Mouse (Mus musculus) CH12.LX (cell line): ENCODE measurements at regions not wholly inside any gene's neighbourhood (a gene's known extent, or its start where the extent isn't known, plus 50 kb on each side); places are given as distances from the start of the nearest gene placed in this dataset.

Experiments used
- DNase-seq: peaks from one replicate; pipeline ENCODE4 v3.0.0-alpha.2; 2013; ENCODE audit errors: extremely low read depth
- H3K27ac ChIP-seq: 2 replicates; pipeline ENCODE4 v1.5.1; 2012; ENCODE audit warnings: low read depth, mild to moderate bottlenecking, control low read depth, moderate library complexity; ENCODE audit not compliant: insufficient read depth
- H3K27me3 ChIP-seq: replicated peaks from 2 replicates; pipeline ENCODE3; 2012; ENCODE audit warnings: inconsistent platforms
- H3K36me3 ChIP-seq, 2 experiments: replicated peaks in 1 of 2; 2 replicates each; pipeline versions ENCODE3 to v1.6.1; 2012; ENCODE audit warnings: inconsistent platforms in 1 of 2, low read length in 1 of 2, mild to moderate bottlenecking in 1 of 2, mixed read lengths in 1 of 2, moderate library complexity in 1 of 2; ENCODE audit not compliant: control insufficient read depth in 1 of 2, insufficient read depth in 1 of 2
- H3K4me1 ChIP-seq, 2 experiments: 2 replicates each; pipeline ENCODE4 v1.6.1; 2012; ENCODE audit warnings: inconsistent platforms in 1 of 2, moderate library complexity in 1 of 2; ENCODE audit not compliant: insufficient read depth in 2 of 2, control insufficient read depth in 1 of 2
- H3K4me2 ChIP-seq: 2 replicates; pipeline ENCODE4 v1.6.1; 2012; ENCODE audit warnings: low read depth, mild to moderate bottlenecking, control low read depth; ENCODE audit not compliant: poor library complexity, insufficient read depth, severe bottlenecking
- H3K4me3 ChIP-seq, 3 experiments: fragments of 150-350 bp in 1 of 3; sonication (generic) in 1 of 3; replicated peaks in 1 of 3; 2 replicates each; pipeline versions ENCODE3 to v1.5.1; 2011 to 2012; ENCODE audit warnings: low read depth in 2 of 3, low read length in 2 of 3, mild to moderate bottlenecking in 2 of 3, moderate library complexity in 2 of 3, control low read depth in 1 of 3, improper control_type of control experiment in 1 of 3, inconsistent platforms in 1 of 3, mixed read lengths in 1 of 3; ENCODE audit not compliant: poor library complexity in 1 of 3
- H3K79me2 ChIP-seq: replicated peaks from 2 replicates; pipeline ENCODE4 v1.6.1; 2012; ENCODE audit warnings: mild to moderate bottlenecking, moderate library complexity; ENCODE audit not compliant: control insufficient read depth, poor library complexity, insufficient read depth, severe bottlenecking; ENCODE audit errors: extremely low read depth
- H3K9ac ChIP-seq: 2 replicates; pipeline ENCODE4 v1.6.1; 2012; ENCODE audit warnings: low read depth, mild to moderate bottlenecking, control low read depth, moderate library complexity; ENCODE audit not compliant: insufficient read depth
- H3K9me3 ChIP-seq: replicated peaks from 2 replicates; pipeline ENCODE3; 2012; ENCODE audit warnings: low read length, inconsistent platforms, mixed read lengths
- BHLHE40 ChIP-seq: IDR thresholded peaks from 2 replicates; pipeline ENCODE4 v1.6.1; 2011; ENCODE audit warnings: mild to moderate bottlenecking, low read depth, low read length, improper control_type of control experiment
- CHD2 ChIP-seq: IDR thresholded peaks from 2 replicates; pipeline ENCODE4 v1.6.1; 2011; ENCODE audit warnings: low read length, improper control_type of control experiment
- CTCF ChIP-seq, 2 experiments: IDR thresholded peaks in 1 of 2; conservative IDR thresholded peaks in 1 of 2; 2 replicates each; pipeline ENCODE4 v1.5.1; 2011 to 2012; ENCODE audit warnings: low read depth in 2 of 2, low read length in 2 of 2, improper control_type of control experiment in 1 of 2, inconsistent platforms in 1 of 2, mild to moderate bottlenecking in 1 of 2, moderate library complexity in 1 of 2
- ELF1 ChIP-seq: IDR thresholded peaks from 2 replicates; pipeline ENCODE4 v1.6.1; 2014; ENCODE audit warnings: low read depth, mild to moderate bottlenecking, inconsistent platforms, low read length, improper control_type of control experiment
- EP300 ChIP-seq: IDR thresholded peaks from 2 replicates; pipeline ENCODE4 v1.6.1; 2011; ENCODE audit warnings: low read length, improper control_type of control experiment
- ETS1 ChIP-seq: conservative IDR thresholded peaks from 2 replicates; pipeline ENCODE4 v1.6.1; 2012; ENCODE audit warnings: low read depth, mild to moderate bottlenecking, inconsistent platforms, low read length, improper control_type of control experiment, moderate library complexity
- GABPA ChIP-seq: IDR thresholded peaks from 2 replicates; pipeline ENCODE4 v1.6.1; 2012; ENCODE audit warnings: low read depth, low read length, improper control_type of control experiment, inconsistent platforms; ENCODE audit not compliant: insufficient replicate concordance
- HCFC1 ChIP-seq: IDR thresholded peaks from 2 replicates; pipeline ENCODE4 v1.6.1; 2012; ENCODE audit warnings: low read depth, mild to moderate bottlenecking, inconsistent platforms, low read length, improper control_type of control experiment
- IRF4 ChIP-seq: IDR thresholded peaks from 2 replicates; pipeline ENCODE4 v1.6.1; 2014; ENCODE audit warnings: low read depth, mild to moderate bottlenecking, inconsistent platforms, low read length, improper control_type of control experiment
- JUN ChIP-seq: IDR thresholded peaks from 2 replicates; pipeline ENCODE4 v1.6.1; 2011; ENCODE audit warnings: low read depth, mild to moderate bottlenecking, low read length, improper control_type of control experiment, moderate library complexity; ENCODE audit not compliant: insufficient read depth
- JUND ChIP-seq: conservative IDR thresholded peaks from 2 replicates; pipeline ENCODE4 v1.6.1; 2011; ENCODE audit warnings: low read depth, low read length, improper control_type of control experiment
- KAT2A ChIP-seq: IDR thresholded peaks from 2 replicates; pipeline ENCODE4 v1.6.1; 2012; ENCODE audit warnings: low read length, improper control_type of control experiment, inconsistent platforms; ENCODE audit not compliant: insufficient replicate concordance
- MAFK ChIP-seq: IDR thresholded peaks from 2 replicates; pipeline ENCODE4 v1.6.1; 2011; ENCODE audit warnings: low read length, improper control_type of control experiment; ENCODE audit not compliant: insufficient replicate concordance
- MAZ ChIP-seq: IDR thresholded peaks from 2 replicates; pipeline ENCODE4 v1.6.1; 2012; ENCODE audit warnings: low read depth, mild to moderate bottlenecking, inconsistent platforms, low read length, improper control_type of control experiment, moderate library complexity
- MEF2A ChIP-seq: IDR thresholded peaks from 2 replicates; pipeline ENCODE4 v1.6.1; 2014; ENCODE audit warnings: low read depth, mild to moderate bottlenecking, inconsistent platforms, low read length, improper control_type of control experiment, borderline replicate concordance
- MYC ChIP-seq: IDR thresholded peaks from 2 replicates; pipeline ENCODE4 v1.6.1; 2011; ENCODE audit warnings: low read depth, mild to moderate bottlenecking, improper control_type of control experiment, low read length
- NELFE ChIP-seq: IDR thresholded peaks from 2 replicates; pipeline ENCODE4 v1.6.1; 2011; ENCODE audit warnings: low read depth, low read length, improper control_type of control experiment
- PAX5 ChIP-seq: IDR thresholded peaks from 2 replicates; pipeline ENCODE4 v1.6.1; 2012; ENCODE audit warnings: low read length, inconsistent platforms, mixed read lengths
- SIN3A ChIP-seq: IDR thresholded peaks from 2 replicates; pipeline ENCODE4 v1.6.1; 2012; ENCODE audit warnings: low read length, improper control_type of control experiment, inconsistent platforms
- SMC3 ChIP-seq: IDR thresholded peaks from 2 replicates; pipeline ENCODE4 v1.6.1; 2011; ENCODE audit warnings: low read depth, low read length, improper control_type of control experiment
- USF1 ChIP-seq: IDR thresholded peaks from 2 replicates; pipeline ENCODE4 v1.6.1; 2014; ENCODE audit warnings: low read depth, mild to moderate bottlenecking, inconsistent platforms, low read length, improper control_type of control experiment
- USF2 ChIP-seq: conservative IDR thresholded peaks from 2 replicates; pipeline ENCODE4 v1.6.1; 2011; ENCODE audit warnings: low read depth, low read length, improper control_type of control experiment
- ZMIZ1 ChIP-seq: IDR thresholded peaks from 2 replicates; pipeline ENCODE4 v1.6.1; 2012; ENCODE audit warnings: low read depth, mild to moderate bottlenecking, inconsistent platforms, low read length, improper control_type of control experiment
- dilution Hi-C: fragments of 300-500 bp; cut with MboI; formaldehyde crosslinking; loops from 2 replicates; pipeline ENCODE4 v1.14.3; 2020; ENCODE audit warnings: low sequenced_read_pairs; ENCODE audit not compliant: extremely low pct_unique_long_range_greater_than_20kb, extremely low pct_ligation_motif_present
- in situ Hi-C: fragments of 300-500 bp; cut with MboI; formaldehyde crosslinking; loops from 3 replicates; pipeline ENCODE4 v1.14.3; 2019; ENCODE audit warnings: low sequenced_read_pairs, low pct_ligation_motif_present, low pct_unique_long_range_greater_than_20kb, mixed read lengths

DNA sequence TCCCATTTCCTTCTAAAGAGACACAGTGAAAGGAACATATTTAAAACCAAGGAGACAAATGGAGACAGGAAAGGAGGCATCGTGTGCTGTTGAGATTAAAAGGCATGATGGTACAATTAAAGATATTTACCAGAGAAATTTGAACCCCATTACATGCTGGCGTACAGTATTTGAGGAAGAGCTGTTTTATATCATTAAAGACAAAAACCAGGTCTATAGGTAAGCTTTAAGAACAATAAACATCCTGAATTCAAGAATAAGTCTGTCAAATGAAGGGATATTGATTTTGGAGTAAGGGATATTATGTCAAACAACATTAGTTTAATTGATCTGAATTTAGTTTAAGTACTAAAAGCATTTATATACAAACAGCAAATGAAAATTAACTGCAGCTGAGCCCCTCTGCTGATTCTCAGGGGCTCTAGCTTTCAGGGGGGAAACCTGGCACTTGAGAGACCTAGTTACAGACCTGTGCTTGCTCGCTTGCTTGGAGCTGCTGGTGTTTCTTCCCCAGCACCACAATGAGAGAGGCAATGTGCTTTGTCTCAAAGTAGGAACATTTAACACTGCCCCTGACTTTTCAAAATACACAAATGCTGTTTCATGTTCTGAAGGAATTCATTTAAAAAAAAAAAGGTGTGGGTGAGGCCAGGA, 189.8 kb upstream of the Nt5c1b start:
- dilution Hi-C loops: no loop called here
- no peak overlapping the region for H3K9ac ChIP-seq
- H3K79me2 ChIP-seq: no peaks in the 10 kb centered on the region
- H3K27me3 ChIP-seq: no peaks in the 10 kb centered on the region
- no peaks in the 10 kb centered on the region for H3K36me3 ChIP-seq
- TF ChIP-seq HCFC1 (no peak), JUN (no peak), PAX5 (no peak), SMC3 (no peak), MEF2A (no peak), ETS1 (no peak), EP300 (no peak), NELFE (no peak), JUND (no peak), KAT2A (no peak), USF1 (no peak)
- TF ChIP-seq, all 38 proteins: peak for 0
- in situ Hi-C loops: no loop called here
- Histone ChIP-seq H3K4me3 (no peak overlapping the region), H3K4me1 (no peaks in the 10 kb centered on the region), H3K4me2 (no peak overlapping the region), H3K27ac (no peak overlapping the region), H3K9me3 (no peaks in the 10 kb centered on the region)
- DNase-seq: no peak

DNA sequence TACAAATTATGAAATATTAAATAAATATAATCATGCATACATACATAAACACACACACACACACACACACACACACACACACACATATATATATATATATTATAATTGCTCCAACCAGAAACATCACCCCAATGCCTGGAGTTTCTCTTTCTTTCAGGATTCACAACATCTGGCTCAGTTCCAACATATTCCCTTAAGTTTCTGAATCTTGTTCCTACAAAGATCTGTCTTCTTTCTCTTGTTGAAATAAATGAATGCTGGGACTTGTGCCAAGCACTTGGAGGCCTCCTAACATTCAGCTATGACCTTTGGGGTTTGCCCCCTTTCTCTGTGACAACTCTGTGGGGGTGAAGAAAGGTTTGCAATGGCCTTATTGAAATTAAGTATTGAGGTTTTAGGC, 187.2 kb upstream of the Nt5c1b start:
- in situ Hi-C loops (no loop called here), dilution Hi-C loops (no loop called here)
- TF ChIP-seq BHLHE40: no peak

DNA sequence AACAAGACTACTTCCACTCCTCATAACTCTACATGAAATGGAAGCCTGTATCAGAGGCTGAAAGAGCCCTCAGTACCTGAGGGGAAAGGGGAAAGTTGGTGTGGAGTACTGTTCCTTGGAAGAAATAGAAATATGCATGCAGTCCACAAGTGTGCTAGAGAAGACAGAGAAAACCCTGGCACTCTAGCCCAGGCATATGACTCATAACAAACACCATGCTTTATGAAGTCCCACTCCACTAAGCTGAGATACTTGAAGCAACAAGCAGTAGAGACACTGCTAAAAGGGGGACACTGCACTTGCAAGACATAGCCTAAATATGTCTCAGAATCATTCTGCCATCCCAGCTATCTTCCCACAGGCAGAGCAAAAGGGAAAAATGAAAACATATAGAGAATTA, 183.2 kb upstream of the Nt5c1b start:
- Histone ChIP-seq H3K9me3 (no peaks in the 10 kb centered on the region), H3K79me2 (no peaks in the 10 kb centered on the region), H3K4me1 (no peaks in the 10 kb centered on the region), H3K4me2 (no peak overlapping the region), H3K9ac (no peak overlapping the region), H3K27me3 (no peaks in the 10 kb centered on the region), H3K27ac (no peak overlapping the region), H3K36me3 (no peaks in the 10 kb centered on the region), H3K4me3 (no peak overlapping the region)
- DNase-seq: no peak
- no peak for TF ChIP-seq MAZ
- no peak for TF ChIP-seq ZMIZ1
- no peak for TF ChIP-seq PAX5
- no peak for TF ChIP-seq CTCF (conservative IDR thresholded peaks at IDR 0.05 in 1 of 2, IDR thresholded peaks at IDR 0.05 in 1 of 2; ENCODE audit: low read depth in 2 of 2, low read length in 2 of 2)
- TF ChIP-seq MYC: no peak
- TF ChIP-seq ETS1: no peak
- TF ChIP-seq USF2: no peak
- TF ChIP-seq SIN3A: no peak
- TF ChIP-seq GABPA: no peak
- TF ChIP-seq CHD2: no peak
- no peak for TF ChIP-seq MAFK
- no peak for TF ChIP-seq SMC3
- TF ChIP-seq IRF4: no peak
- TF ChIP-seq HCFC1: no peak
- TF ChIP-seq USF1: no peak
- TF ChIP-seq ELF1: no peak
- dilution Hi-C loops: no loop called here
- in situ Hi-C loops: no loop called here

More for the DNA sequence above, 187.2 kb upstream of the Nt5c1b start:
- Histone ChIP-seq H3K9me3 (no peaks in the 10 kb centered on the region), H3K4me2 (no peak overlapping the region), H3K9ac (no peak overlapping the region), H3K79me2 (no peaks in the 10 kb centered on the region), H3K27ac (no peak overlapping the region), H3K4me3 (no peak overlapping the region), H3K4me1 (no peaks in the 10 kb centered on the region), H3K27me3 (no peaks in the 10 kb centered on the region), H3K36me3 (no peaks in the 10 kb centered on the region)
- no peak for DNase-seq
